Mouse (Mus musculus): ENCODE measurements at regions not wholly inside any gene's neighbourhood (a gene's known extent, or its start where the extent isn't known, plus 50 kb on each side); places are given as distances from the start of the nearest gene placed in this dataset.

GRCm38 (mm10) chr13:72445336-72445735 is 183.3 kb upstream of the Irx2 start:
- TF ChIP-seq CTCF (IDR thresholded peaks at IDR 0.05; ENCODE audit: low read depth) = no peak
- no peak for TF ChIP-seq EP300 (optimal IDR thresholded peaks at IDR 0.05)

Measured in stomach, postnatal 0 days (tissue).